Mouse (Mus musculus) lung, postnatal 14 days (tissue): ENCODE measurements at regions not wholly inside any gene's neighbourhood (a gene's known extent, or its start where the extent isn't known, plus 50 kb on each side); places are given as distances from the start of the nearest gene placed in this dataset.

ENCODE experiments used
- DNase-seq: peaks from one replicate; pipeline ENCODE4 v3.0.0; 2021

DNA sequence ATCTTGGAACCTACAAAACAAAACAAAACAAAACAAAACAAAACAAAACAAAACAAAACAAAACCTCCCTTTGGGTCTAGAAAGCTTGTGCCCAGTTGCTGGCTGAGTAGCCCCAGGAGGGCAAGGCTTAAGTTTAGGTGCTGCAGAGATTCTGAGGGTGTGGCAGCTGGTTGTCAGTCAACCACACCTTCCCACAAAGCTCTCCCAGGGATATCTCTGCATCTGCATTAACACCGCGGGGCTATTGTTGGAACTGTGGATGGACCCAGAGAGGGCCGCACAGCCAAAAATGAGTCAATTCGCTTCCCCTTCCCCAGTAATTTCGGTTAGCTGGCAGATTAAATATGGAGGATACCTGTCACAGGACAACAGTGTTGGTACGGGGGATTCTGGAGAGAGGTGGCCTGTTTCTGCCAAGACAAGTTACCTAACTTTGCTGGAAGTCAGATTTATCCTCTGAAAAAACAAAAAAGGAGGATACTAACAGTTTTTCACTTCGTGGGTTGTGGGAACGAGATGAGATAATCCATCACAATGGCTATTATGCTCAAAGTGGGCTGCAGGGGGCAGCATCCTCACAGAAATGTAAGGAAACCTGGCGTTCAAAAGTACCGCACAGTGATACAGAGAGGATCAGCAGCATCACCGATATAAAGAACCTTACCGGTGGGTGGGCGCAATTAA is 96.7 kb downstream of the 1500009L16Rik start:
- DNase-seq, result peak; percentile 89

- DNase-seq, result no peak
Measured at GRCm38 (mm10) chr10:83819950-83820275, 97.2 kb downstream of the 1500009L16Rik start.

DNA sequence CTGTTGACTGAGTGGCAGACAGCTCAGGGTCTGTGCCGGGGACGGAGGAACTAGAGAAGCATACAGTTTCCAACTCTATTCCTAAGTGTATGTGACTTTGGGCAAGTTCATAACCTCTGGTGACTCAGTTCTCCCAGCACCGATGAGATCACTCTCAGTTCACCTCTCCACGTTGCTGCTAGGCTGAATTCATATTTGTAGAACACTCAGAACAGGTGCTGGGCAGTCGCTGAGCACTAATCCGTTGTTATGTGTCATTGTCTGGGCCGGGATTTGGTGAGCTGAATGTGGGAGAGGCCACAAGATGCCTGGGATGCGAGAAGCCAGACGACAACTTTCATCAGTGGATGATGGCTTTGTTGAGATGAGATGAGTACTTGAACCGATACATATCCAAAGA is 98.4 kb downstream of the 1500009L16Rik start:
- DNase-seq, result no peak

- DNase-seq, result no peak
Measured at GRCm38 (mm10) chr10:83826105-83826504, 103.4 kb downstream of the 1500009L16Rik start.

DNA sequence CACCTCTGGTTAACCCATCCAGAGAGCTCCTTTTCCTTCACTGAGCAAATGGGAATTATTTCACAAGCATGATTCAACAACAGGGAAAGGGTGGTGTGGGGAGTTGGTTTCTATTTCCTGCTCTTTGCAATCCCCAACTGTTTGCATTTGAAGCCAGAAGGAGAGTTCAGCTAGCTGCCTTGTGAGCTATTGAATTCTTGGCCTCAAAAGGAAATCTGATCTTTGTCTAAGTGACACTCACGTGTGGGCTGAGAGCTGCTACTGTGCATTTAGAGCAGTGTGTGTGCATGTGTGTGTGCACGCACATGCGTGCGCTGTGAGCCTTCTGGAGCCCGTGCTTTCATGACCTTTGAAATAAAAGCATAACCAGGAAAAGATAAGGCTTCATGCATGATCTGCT is 113.7 kb downstream of the 1500009L16Rik start:
- peak; percentile 19 for DNase-seq

GRCm38 (mm10) chr10:83840226-83840625 is 117.6 kb downstream of the 1500009L16Rik start:
- no peak for DNase-seq

DNA sequence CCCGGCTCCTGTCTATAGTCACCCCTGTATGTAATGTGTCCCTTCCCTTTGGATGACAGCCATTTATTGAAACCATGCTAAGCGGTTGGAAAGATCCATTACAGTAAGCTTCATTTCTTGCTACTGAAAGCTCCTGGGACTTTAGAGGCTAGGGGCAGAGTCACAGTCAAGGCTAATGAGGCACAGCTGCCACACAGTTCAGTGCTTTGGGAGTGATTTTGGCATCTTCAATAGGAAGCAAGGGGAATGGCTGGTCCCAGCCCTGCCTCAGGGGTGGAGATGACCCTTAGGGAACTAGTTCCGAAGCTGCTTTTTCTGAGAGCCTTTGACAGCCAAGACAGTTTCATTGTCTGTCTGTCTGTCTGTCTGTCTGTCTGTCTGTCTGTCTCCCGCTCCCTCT is 128.2 kb downstream of the 1500009L16Rik start:
- DNase-seq, result no peak

DNA sequence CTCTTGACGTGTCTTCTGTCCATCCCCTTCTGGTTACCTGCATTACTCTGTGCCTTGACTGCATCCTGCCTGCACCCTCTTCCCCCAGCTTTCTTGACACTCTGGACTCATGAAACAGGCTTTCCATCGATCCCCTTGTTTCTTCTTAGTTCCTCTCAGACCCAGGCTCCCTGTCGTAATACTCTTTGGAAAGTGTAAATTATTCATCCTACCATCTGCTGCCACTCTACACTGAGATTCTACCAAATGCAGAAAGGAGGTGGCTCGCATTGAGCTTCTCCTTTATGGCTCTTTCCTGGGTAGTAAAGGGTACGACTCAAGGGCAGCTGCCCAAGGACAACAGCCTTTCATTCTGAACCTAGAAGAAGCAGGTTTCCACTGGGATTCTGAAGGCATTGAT is 129.5 kb downstream of the 1500009L16Rik start:
- no peak for DNase-seq

GRCm38 (mm10) chr10:83852806-83853205 is 130.1 kb downstream of the 1500009L16Rik start:
- no peak for DNase-seq

GRCm38 (mm10) chr10:83857794-83858442 is 135.3 kb downstream of the 1500009L16Rik start:
- peak; percentile 49 for DNase-seq

DNA sequence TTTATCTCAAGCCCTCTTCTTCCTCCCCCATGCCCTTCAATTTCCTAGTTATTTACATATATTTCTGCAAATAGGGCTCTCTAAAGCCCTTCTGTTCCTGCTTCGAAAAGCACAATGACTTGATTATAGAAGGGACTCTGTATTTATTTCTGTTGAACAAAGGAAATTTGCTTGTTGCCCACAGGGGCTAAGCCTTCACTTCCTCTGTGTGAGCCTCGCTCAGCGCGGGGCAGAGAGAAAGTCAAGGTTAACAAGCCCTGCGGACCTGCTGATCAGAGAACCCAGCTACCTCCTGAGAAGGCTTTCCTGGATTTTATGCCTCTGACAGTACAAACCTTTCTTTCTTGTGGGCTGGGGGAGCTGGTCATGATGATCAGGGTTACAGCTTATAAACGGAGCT is 136.0 kb downstream of the 1500009L16Rik start:
- no peak for DNase-seq

DNA sequence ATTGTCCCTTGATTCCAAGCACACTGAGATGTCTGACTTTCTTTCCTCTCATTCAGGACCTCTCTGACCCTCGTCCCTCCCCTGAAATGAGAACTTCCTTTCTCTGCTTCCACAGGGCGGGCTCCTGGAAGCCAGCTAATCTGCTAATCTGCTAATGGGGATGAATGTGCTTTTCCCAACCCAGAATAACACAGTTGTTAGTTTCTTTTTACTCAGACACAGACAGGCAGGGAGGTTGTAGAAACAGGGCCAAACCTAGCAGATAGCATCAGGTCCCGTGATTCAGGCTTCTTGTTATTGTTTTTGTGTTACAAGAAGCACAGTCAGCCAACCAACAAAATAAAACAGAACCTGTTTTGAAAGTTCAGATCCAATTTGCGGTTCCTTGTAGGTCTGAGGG is 137.0 kb downstream of the 1500009L16Rik start:
- DNase-seq, result no peak

DNA sequence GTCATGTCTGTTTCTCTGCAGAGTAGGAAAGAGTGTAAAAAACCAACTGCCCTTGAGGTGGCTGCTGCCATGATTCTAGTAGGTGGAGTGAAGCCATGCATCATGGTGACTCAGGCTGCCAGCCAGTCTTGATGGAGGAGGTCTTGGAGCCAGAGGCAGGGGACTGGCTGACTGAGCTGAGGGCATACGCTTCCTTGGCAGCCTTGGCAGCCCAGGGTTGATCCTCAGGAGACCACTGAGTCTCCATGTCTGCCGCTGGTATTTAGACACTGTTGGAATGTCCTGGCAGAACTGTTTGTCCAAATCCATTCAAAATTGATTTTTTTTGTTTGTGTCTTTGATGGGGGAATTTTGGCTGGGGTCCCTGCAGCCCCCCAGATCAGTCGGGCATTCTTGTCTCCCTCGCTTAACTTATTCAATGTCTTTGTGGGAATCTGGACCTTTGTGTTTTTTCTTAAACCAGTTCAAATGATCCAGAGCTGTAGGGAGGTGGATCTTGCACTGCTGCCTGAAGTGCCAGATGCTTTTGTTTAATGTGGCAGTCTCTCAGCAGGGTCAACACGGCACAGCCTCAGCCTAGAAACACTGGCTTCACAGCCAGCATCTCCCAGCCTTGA is 139.0 kb downstream of the 1500009L16Rik start:
- DNase-seq, result peak; percentile 29

- DNase-seq, result peak; percentile 38
Measured at GRCm38 (mm10) chr10:83864591-83864990, 141.9 kb downstream of the 1500009L16Rik start.

GRCm38 (mm10) chr10:83865929-83866328 is 143.3 kb downstream of the 1500009L16Rik start:
- DNase-seq, result peak; percentile 42

DNA sequence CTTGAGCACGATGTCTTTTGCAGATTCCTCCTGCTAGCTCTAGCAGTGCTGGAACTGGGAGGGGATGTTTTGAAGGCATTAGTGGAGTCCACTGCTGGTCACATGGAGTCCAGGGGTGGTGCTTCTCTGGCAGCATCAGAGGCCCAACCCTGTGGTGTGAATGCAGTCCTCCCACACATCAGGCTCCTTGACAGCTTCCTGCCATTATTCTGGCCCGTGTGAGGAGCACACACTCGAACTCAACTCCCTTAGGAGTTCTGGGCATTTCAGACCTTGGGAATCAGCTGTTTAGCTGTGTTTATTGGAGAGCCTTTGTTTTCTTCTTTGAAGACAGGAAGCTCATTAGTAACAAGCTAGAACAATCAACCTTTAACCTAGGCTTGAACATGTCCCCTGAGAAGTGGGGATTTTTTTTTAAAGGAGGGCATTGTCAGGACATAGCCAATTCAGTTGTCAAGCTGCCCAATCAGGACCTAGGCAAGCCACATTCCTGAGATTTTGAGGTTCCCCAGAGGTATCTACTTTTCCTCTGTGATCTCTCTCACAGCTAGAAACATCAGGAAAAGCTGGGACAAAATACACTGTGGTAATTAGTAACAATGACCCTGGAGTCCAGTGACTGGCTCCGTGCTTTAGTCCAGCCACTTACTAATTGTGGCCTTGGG is 149.2 kb downstream of the 1500009L16Rik start:
- peak; percentile 37 for DNase-seq

DNA sequence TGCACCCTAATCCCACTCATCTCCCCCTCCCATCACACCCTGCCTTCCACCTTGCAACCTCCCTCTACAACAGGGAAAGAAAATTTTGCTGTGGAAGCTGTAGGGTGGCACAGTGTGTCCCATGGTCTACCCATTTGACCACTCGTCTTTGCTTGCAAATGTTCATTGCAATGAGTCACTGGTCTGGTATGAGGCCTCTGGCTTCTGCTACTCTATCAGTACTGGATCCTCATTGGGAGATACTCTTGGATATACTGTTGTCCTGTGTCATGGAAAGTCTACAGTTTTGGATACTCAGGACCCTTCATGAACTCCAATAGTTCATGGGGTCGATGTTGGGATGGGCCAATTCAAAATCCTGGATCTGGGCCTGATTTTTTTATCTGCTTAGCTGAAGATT is 156.1 kb downstream of the 1500009L16Rik start:
- DNase-seq, result no peak

DNA sequence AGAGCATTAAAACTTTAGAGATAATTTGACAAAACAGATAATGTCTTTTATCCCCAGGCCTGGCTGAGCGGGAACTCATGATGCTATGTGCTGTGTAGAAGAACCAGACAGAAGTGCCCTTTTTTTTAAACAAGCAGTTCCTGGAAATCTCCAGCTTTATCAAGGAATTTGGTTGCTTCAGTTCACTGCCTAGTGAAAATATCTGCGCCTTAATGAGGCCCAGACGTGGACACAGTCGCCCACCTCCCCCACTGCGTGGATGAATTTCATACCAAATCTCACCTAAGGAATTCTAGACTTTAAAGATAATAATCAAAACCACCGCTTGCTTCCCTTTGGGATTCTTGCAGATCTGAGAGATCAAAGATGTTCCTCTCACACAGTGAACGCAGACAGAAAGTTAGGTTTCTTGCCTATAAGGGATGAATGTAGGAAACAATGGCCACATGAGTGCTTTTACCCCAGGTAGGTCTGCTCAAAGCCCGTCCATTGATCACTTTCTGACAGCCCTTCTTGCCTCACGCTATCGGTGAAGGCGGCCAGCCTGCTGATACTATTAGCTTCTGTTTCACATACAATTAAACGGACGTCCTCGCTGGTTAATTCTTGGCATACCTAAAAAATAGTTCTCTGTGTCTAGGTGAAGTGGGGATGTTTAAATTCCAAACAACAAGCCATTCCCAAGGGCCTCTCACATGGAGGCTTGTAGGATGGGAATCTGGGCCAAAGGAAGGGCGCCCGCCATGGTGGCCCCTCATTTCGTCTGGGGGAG is 159.6 kb downstream of the 1500009L16Rik start:
- no peak for DNase-seq

- DNase-seq, result no peak
Measured at GRCm38 (mm10) chr10:83882891-83883185, 160.2 kb downstream of the 1500009L16Rik start.

DNA sequence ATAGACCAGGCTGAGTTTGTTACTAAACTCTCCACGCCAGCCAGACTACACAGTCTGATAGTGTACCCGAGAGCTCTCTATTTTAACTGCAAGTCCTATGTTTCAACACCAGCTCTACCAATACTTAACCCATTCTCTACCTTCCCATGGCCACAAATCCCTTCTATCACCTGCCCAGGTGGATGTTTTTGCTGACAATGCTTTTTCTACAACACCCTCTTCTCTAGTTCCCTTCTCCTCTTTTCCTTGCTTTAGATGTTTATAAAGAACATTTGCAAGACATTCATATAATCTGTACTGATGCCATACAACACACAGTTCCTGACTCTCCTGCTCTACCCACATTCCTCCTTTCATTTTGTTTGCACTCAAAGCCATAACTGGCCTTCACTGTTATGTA is 161.9 kb downstream of the 1500009L16Rik start:
- DNase-seq, result no peak

GRCm38 (mm10) chr10:83888587-83888986 is 165.9 kb downstream of the 1500009L16Rik start:
- no peak for DNase-seq

- peak; percentile 52 for DNase-seq
Measured at GRCm38 (mm10) chr10:83895741-83896150, 173.1 kb downstream of the 1500009L16Rik start.

- DNase-seq, result no peak
Measured at GRCm38 (mm10) chr10:83896160-83896559, 173.5 kb downstream of the 1500009L16Rik start.
